Mouse (Mus musculus) CH12.LX (cell line): ENCODE data around the gene 5830473C10Rik.

Experiments used
- CTCF ChIP-seq, 2 experiments: IDR thresholded peaks in 1 of 2; conservative IDR thresholded peaks in 1 of 2; 2 replicates each; pipeline ENCODE4 v1.5.1; 2011 to 2012; ENCODE audit warnings: low read depth in 2 of 2, low read length in 2 of 2, improper control_type of control experiment in 1 of 2, inconsistent platforms in 1 of 2, mild to moderate bottlenecking in 1 of 2, moderate library complexity in 1 of 2
- EP300 ChIP-seq: IDR thresholded peaks from 2 replicates; pipeline ENCODE4 v1.6.1; 2011; ENCODE audit warnings: low read length, improper control_type of control experiment
- MAFK ChIP-seq: IDR thresholded peaks from 2 replicates; pipeline ENCODE4 v1.6.1; 2011; ENCODE audit warnings: low read length, improper control_type of control experiment; ENCODE audit not compliant: insufficient replicate concordance
- MXI1 ChIP-seq: IDR thresholded peaks from 2 replicates; pipeline ENCODE4 v1.6.1; 2011; ENCODE audit warnings: mild to moderate bottlenecking, low read depth, low read length, improper control_type of control experiment
- NRF1 ChIP-seq: IDR thresholded peaks from 2 replicates; pipeline ENCODE4 v1.6.1; 2014; ENCODE audit warnings: low read depth, mild to moderate bottlenecking, inconsistent platforms, low read length, improper control_type of control experiment, moderate library complexity
- POLR2A ChIP-seq: IDR thresholded peaks from 2 replicates; pipeline ENCODE4 v1.6.1; 2011; ENCODE audit warnings: low read depth, mild to moderate bottlenecking, improper control_type of control experiment, low read length
- SIN3A ChIP-seq: IDR thresholded peaks from 2 replicates; pipeline ENCODE4 v1.6.1; 2012; ENCODE audit warnings: low read length, improper control_type of control experiment, inconsistent platforms
- TCF12 ChIP-seq: IDR thresholded peaks from 2 replicates; pipeline ENCODE4 v1.6.1; 2014; ENCODE audit warnings: low read depth, mild to moderate bottlenecking, inconsistent platforms, low read length, improper control_type of control experiment
- UBTF ChIP-seq: IDR thresholded peaks from 2 replicates; pipeline ENCODE4 v1.6.1; 2012; ENCODE audit warnings: low read depth, mild to moderate bottlenecking, inconsistent platforms, low read length, improper control_type of control experiment, moderate library complexity
- ZKSCAN1 ChIP-seq: IDR thresholded peaks from 2 replicates; pipeline ENCODE4 v1.6.1; 2012; ENCODE audit warnings: low read depth, inconsistent platforms, low read length, improper control_type of control experiment, borderline replicate concordance

- TF ChIP-seq CTCF (conservative IDR thresholded peaks at IDR 0.05 in 1 of 2, IDR thresholded peaks at IDR 0.05 in 1 of 2; ENCODE audit: low read depth in 2 of 2, low read length in 2 of 2) (no peak), POLR2A (no peak), SIN3A (no peak), ZKSCAN1 (no peak), MXI1 (no peak), TCF12 (no peak), NRF1 (no peak), UBTF (no peak), EP300 (no peak), MAFK (no peak)
These were observed 16.8 kb downstream of the 5830473C10Rik start for GRCm38 (mm10) chr5:90577751-90578150.
